Mouse (Mus musculus): ENCODE results near the gene Zfp770.

- no peak for TF ChIP-seq CTCF (IDR thresholded peaks at IDR 0.05; ENCODE audit: borderline replicate concordance, control insufficient read depth, extremely low read depth, insufficient read depth, low read length, poor library complexity)
- TF ChIP-seq POLR2A (IDR thresholded peaks at IDR 0.05; ENCODE audit: control insufficient read depth, extremely low read depth, insufficient read depth, low read length, poor library complexity) = no peak
Observed at GRCm38 (mm10) chr2:114231248-114231647, 30.0 kb upstream of the Zfp770 start.

All from thymus, adult 2 months (tissue).